Mouse (Mus musculus) heart, embryonic 14.5 days (tissue): Measurements from ENCODE around the gene Faim. TPM values are rescaled to one million over a fixed set of nuclear protein-coding genes. Genes with fewer than 3 reads are reported as not detected.

Experiments
- ATAC-seq: fragments of 200-750 bp; cut with Nextera tagmentation; 2 replicates; pipeline ENCODE4 v1.8.0; 2017; ENCODE audit warnings: low read depth, moderate TSS enrichment; ENCODE audit not compliant: insufficient number of reproducible peaks, insufficient read depth, low FRiP score
- H3K27ac ChIP-seq, 2 experiments: fragments of 200-500 bp in 1 of 2; fragments of 300-500 bp in 1 of 2; sonication (generic) in 1 of 2; replicated peaks in 1 of 2; 2 replicates each; pipeline ENCODE4 v1.5.1; 2012 to 2014; ENCODE audit warnings: low read depth in 2 of 2, low read length in 2 of 2, control low read depth in 1 of 2, mild to moderate bottlenecking in 1 of 2, mixed read lengths in 1 of 2; ENCODE audit not compliant: control insufficient read depth in 1 of 2, insufficient read depth in 1 of 2
- H3K27me3 ChIP-seq: fragments of 300-500 bp; sonication (generic); 2 replicates; pipeline ENCODE4 v1.6.1; 2014; ENCODE audit warnings: mild to moderate bottlenecking, low read length, control low read depth; ENCODE audit not compliant: control insufficient read depth, insufficient read depth
- H3K36me3 ChIP-seq: fragments of 300-500 bp; sonication (generic); 2 replicates; pipeline ENCODE4 v1.6.1; 2014; ENCODE audit warnings: mild to moderate bottlenecking, control low read depth, low read length, mixed read lengths; ENCODE audit not compliant: control insufficient read depth, insufficient read depth
- H3K4me1 ChIP-seq, 2 experiments: fragments of 200-500 bp in 1 of 2; fragments of 300-500 bp in 1 of 2; sonication (generic) in 1 of 2; 2 replicates each; pipeline ENCODE4 v1.6.1; 2012 to 2014; ENCODE audit warnings: low read length in 2 of 2, control low read depth in 1 of 2, mixed read lengths in 1 of 2; ENCODE audit not compliant: control insufficient read depth in 2 of 2, insufficient read depth in 2 of 2
- H3K4me2 ChIP-seq: fragments of 300-500 bp; sonication (generic); 2 replicates; pipeline ENCODE4 v1.6.1; 2014; ENCODE audit warnings: mild to moderate bottlenecking, low read length
- H3K4me3 ChIP-seq, 2 experiments: fragments of 200-500 bp in 1 of 2; fragments of 300-500 bp in 1 of 2; sonication (generic) in 1 of 2; 2 replicates each; pipeline ENCODE4 v1.5.1; 2012 to 2014; ENCODE audit warnings: low read length in 2 of 2, mild to moderate bottlenecking in 2 of 2, control low read depth in 1 of 2, low read depth in 1 of 2, moderate library complexity in 1 of 2; ENCODE audit not compliant: control insufficient read depth in 1 of 2, insufficient read depth in 1 of 2
- H3K9ac ChIP-seq: fragments of 300-500 bp; sonication (generic); 2 replicates; pipeline ENCODE4 v1.6.1; 2014; ENCODE audit warnings: mild to moderate bottlenecking, low read length
- H3K9me3 ChIP-seq: fragments of 300-500 bp; sonication (generic); 2 replicates; pipeline ENCODE4 v1.6.1; 2016; ENCODE audit warnings: low read length, control low read depth; ENCODE audit not compliant: control insufficient read depth
- WGBS: fragments of 180-500 bp; shearing (Covaris S2); extraction: QIAGEN DNeasy Blood & Tissue Kit; methylation state at CpG from one replicate; pipeline ENCODE4 v1.1.7; 2014; 5-methylcytosine and 5-hydroxymethylcytosine counted together
- polyA plus RNA-seq: library from polyadenylated mRNA; unstranded; fragments of >200 nt; fragmentation: Nextera tagmentation; extraction: Ambion mirVana; gene quantifications from 2 replicates; pipeline ENCODE4 v1.2.1, GENCODE M21; 2014

Gene Faim
- 32.3 and 32.5 TPM in 2 replicates for polyA plus RNA-seq

DNA sequence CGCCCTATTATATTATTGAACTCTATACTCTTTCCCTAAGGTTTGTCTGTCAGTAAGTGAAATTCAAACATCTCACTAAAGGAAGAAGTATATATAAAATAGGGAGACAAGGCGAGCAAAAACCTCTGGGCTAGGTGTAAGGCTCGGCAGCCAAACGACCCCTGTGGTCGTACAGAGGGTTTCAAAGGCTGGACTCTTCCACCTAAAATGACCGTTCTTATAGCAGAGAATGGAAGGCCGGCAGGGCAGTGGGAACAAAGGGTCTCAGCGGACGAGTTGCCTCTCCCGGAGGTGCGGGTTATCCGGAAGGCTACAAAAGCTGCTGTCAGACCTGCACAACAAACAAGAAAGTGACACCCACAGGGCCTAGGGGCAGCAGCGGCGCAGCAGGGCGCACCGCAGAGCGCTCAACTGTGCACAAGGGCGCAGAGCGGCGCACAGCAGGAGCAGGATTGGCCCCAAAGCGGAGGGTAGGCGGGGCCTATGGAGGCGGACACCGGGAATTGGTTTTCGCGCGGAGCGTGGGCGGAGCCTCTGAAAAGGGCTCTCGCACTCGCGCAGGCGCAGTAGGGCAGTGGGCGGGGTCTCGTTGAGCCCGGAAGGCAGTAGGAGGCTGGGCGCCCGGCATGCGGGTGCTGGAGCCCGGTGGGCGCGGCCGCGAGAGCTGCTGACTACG is at the start of gene Faim:
Gene Faim (plus strand): TSS at position 574 of the 676 bp plus-strand sequence.
- Histone ChIP-seq H3K4me3 (peak within 1 kb of the TSS; percentile 71 to 81), H3K27ac (peak within 1 kb of the TSS; percentile 12 to 67; a peak in 3 of 4 replicates), H3K36me3 (no peaks in the 10 kb centered on the region), H3K9ac (peak within 1 kb of the TSS; percentile 85), H3K4me2 (peak within 1 kb of the TSS; percentile 89), H3K9me3 (no peaks in the 10 kb centered on the region), H3K4me1 (peaks cover 0 to 6% of the 10 kb centered on the region in 2 experiments; a peak in 2 of 4 replicates), H3K27me3 (peaks cover 15% of the 10 kb centered on the region)
- peak; percentile 99 for ATAC-seq
- WGBS = 2% methylated on average over 43 of the region's 45 CpGs

DNA sequence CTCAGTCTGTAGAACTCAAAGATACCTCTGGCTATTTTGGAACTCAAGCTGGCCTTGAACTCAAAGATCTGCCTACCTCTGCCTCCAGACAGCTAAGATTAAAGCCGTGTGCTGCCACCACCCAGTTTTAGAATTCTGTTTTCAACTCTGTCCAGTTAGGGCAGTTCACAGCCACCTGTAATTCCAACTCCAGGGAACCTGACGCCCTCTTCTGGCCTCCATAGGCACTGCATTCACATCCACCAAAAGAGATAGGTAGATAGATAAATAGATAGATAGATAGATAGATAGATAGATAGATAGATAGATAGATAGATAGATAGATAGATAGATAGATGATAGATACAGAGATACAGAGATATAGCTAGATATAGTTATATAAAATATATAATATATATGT is 46.9 kb upstream of the Faim start:
- 10% methylated on average over 2 of the region's 2 CpGs for WGBS
- ATAC-seq = no peak
- no peak overlapping the region for H3K9ac ChIP-seq
- H3K36me3 ChIP-seq = no peaks in the 10 kb centered on the region
- no peaks in the 10 kb centered on the region for H3K4me1 ChIP-seq
- H3K27me3 ChIP-seq = peaks cover 19% of the 10 kb centered on the region; the same call in 1 of the 2 replicates
- no peak overlapping the region for H3K27ac ChIP-seq
- no peak overlapping the region for H3K4me3 ChIP-seq
- no peak overlapping the region for H3K4me2 ChIP-seq
- H3K9me3 ChIP-seq = no peaks in the 10 kb centered on the region

DNA sequence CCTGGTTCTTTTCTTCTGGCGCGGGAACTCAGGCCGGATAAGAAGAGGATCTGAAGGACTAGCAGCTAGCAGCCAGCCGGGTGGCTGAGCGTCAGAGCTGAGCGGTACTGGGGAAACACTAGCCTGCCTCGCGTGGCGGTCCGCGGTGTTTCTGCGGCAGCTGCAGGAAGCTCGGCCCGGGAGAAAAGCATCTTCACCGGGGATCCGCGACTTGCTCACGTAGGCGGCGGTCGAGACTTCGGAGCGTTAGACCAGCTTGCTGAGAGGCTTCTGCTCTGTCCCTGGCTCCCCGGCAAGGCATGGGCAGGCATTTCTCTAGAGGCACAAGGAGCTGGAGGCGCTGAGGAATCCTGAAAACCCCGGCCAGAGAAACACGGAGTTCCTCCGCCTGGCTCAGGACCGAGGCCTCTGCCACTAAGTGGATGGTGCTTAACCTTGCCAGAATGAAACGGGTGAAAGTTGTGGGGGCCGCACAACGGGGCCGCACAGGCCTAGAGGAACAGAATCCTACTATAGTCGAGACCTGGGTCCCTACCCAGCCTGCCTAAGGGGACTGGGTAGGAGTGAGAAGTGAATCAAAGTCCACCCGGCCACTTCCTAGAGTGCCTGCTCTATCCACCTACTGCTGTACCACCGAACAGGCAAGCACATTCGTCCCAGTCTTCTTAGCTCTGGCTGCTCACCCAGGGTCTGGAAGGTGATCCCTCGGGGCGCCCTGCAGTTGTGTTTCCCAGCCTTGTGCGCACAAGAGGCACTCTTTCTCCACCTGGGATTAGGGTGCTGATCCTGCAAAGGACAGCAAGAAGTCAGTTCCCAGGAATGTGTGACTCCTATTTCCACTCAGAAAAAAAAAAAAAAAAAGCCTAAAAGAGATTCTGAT is 33.8 kb upstream of the Faim start:
- H3K27ac ChIP-seq = no peak overlapping the region
- no peak for ATAC-seq
- H3K36me3 ChIP-seq = no peaks in the 10 kb centered on the region
- no peaks in the 10 kb centered on the region for H3K9me3 ChIP-seq
- H3K4me2 ChIP-seq = peak overlapping the region; percentile 33
- H3K9ac ChIP-seq = no peak overlapping the region
- peaks cover 3 to 26% of the 10 kb centered on the region in 2 experiments; a peak in 2 of 4 replicates for H3K4me1 ChIP-seq
- peak overlapping the region in 1 of 2 experiments; percentile 25; a peak in 1 of 4 replicates for H3K4me3 ChIP-seq
- peaks cover 74% of the 10 kb centered on the region for H3K27me3 ChIP-seq
- WGBS = under 1% methylated on average over 40 of the region's 40 CpGs

DNA sequence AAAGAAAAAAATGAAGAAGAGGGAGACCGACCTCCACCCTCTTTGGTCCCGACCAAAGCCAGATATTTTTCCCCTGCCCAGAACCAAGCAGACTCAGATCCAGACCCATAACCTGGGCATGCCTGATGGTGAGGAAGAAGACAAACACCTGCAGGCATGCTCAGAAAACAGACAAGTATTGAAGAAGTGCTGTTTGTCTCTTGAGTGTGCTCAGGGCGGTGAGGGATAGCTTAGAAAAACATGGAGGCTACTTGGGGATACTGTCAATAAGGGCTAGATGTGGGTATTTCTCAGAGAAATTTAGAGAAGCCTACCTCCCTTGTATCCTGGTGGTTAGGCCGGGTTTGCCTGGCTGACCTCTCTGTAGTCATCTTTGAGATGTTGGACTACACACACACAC is 32.9 kb upstream of the Faim start:
- Histone ChIP-seq H3K4me3 (no peak overlapping the region), H3K4me1 (peaks cover 3 to 26% of the 10 kb centered on the region in 2 experiments; a peak in 2 of 4 replicates), H3K9me3 (no peaks in the 10 kb centered on the region), H3K9ac (no peak overlapping the region), H3K27ac (no peak overlapping the region), H3K27me3 (peaks cover 76% of the 10 kb centered on the region), H3K4me2 (no peak overlapping the region), H3K36me3 (no peaks in the 10 kb centered on the region)
- ATAC-seq = no peak
- WGBS = 6% methylated on average over 4 of the region's 4 CpGs

DNA sequence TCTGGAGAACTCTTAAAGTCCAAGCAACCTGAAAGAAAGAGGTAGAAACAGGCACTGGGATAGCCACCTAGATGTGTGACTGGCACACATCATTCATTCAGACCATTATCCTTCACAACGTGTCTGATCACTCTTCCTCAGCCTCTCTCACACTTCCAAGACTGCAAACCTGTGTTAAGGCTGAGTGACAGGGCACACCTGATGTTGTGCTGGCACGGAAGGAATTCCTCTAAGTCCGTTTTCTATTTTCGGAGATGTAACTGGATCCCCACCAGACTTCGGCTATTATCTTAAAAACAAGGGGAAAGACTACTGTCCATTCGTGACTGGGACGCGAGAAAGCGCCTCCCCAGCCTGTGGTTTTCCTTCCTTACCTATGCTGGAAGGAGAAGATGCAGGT is 32.3 kb upstream of the Faim start:
- H3K9ac ChIP-seq = no peak overlapping the region
- 3% methylated on average over 9 of the region's 9 CpGs for WGBS
- no peak overlapping the region for H3K4me3 ChIP-seq
- H3K36me3 ChIP-seq = no peaks in the 10 kb centered on the region
- H3K27me3 ChIP-seq = peaks cover 81% of the 10 kb centered on the region
- H3K4me1 ChIP-seq = peaks cover 3 to 26% of the 10 kb centered on the region in 2 experiments; a peak in 2 of 4 replicates
- no peak overlapping the region for H3K27ac ChIP-seq
- H3K9me3 ChIP-seq = no peaks in the 10 kb centered on the region
- no peak overlapping the region for H3K4me2 ChIP-seq
- no peak for ATAC-seq

- Histone ChIP-seq H3K4me1 (peaks cover 3 to 26% of the 10 kb centered on the region in 2 experiments; a peak in 2 of 4 replicates), H3K4me2 (peak overlapping the region; percentile 82), H3K36me3 (no peaks in the 10 kb centered on the region), H3K4me3 (peak overlapping the region; percentile 26 to 48), H3K27ac (no peak overlapping the region), H3K27me3 (peaks cover 89% of the 10 kb centered on the region), H3K9ac (peak overlapping the region; percentile 22; the same call in 1 of the 2 replicates), H3K9me3 (no peaks in the 10 kb centered on the region)
- no peak for ATAC-seq
- WGBS = 2% methylated on average over 33 of the region's 33 CpGs
Observed at GRCm38 (mm10) chr9:98954391-98955102, 31.6 kb upstream of the Faim start.

GRCm38 (mm10) chr9:98955103-98955715 is 31.0 kb upstream of the Faim start, which contains the start of gene Foxl2:
Gene Foxl2 (plus strand): TSS chr9:98955288.
- Histone ChIP-seq H3K27ac (no peak within 1 kb of the TSS), H3K4me1 (peaks cover 3 to 26% of the 10 kb centered on the region in 2 experiments; a peak in 2 of 4 replicates), H3K9ac (peak within 1 kb of the TSS; percentile 54), H3K9me3 (no peaks in the 10 kb centered on the region), H3K4me3 (peak within 1 kb of the TSS; percentile 26 to 48), H3K27me3 (peaks cover 92% of the 10 kb centered on the region), H3K4me2 (peak within 1 kb of the TSS; percentile 82), H3K36me3 (no peaks in the 10 kb centered on the region)
- under 1% methylated on average over 49 of the region's 58 CpGs for WGBS
- ATAC-seq = peak; percentile 28; the same call in 1 of the 2 replicates
